Mouse (Mus musculus) neural tube, embryonic 15.5 days (tissue): ENCODE results near the gene Trim56. TPM values are rescaled to one million over a fixed set of nuclear protein-coding genes. Genes with fewer than 3 reads are reported as not detected.

Experiments
- ATAC-seq: fragments of 200-750 bp; cut with Nextera tagmentation; 2 replicates; pipeline ENCODE4 v1.8.0; 2017; ENCODE audit warnings: mild to moderate bottlenecking, moderate TSS enrichment, moderate library complexity; ENCODE audit not compliant: low FRiP score
- H3K27ac ChIP-seq: fragments of 300-500 bp; sonication (generic); replicated peaks from 2 replicates; pipeline ENCODE4 v1.5.1; 2015; ENCODE audit warnings: mild to moderate bottlenecking, inconsistent platforms
- H3K27me3 ChIP-seq: fragments of 300-500 bp; sonication (generic); replicated peaks from 2 replicates; pipeline ENCODE4 v1.6.1; 2015; ENCODE audit warnings: inconsistent platforms
- H3K36me3 ChIP-seq: fragments of 300-500 bp; sonication (generic); 2 replicates; pipeline ENCODE4 v1.6.1; 2015; ENCODE audit warnings: inconsistent platforms
- H3K4me1 ChIP-seq: fragments of 300-500 bp; sonication (generic); 2 replicates; pipeline ENCODE4 v1.6.1; 2015; ENCODE audit warnings: inconsistent platforms
- H3K4me2 ChIP-seq: fragments of 300-500 bp; sonication (generic); 2 replicates; pipeline ENCODE4 v1.6.1; 2015; ENCODE audit warnings: inconsistent platforms, mild to moderate bottlenecking, moderate library complexity
- H3K4me3 ChIP-seq: fragments of 300-500 bp; sonication (generic); replicated peaks from 2 replicates; pipeline ENCODE4 v1.5.1; 2015; ENCODE audit warnings: mild to moderate bottlenecking, inconsistent platforms
- H3K9ac ChIP-seq: fragments of 300-500 bp; sonication (generic); replicated peaks from 2 replicates; pipeline ENCODE4 v1.6.1; 2015; ENCODE audit warnings: mild to moderate bottlenecking, inconsistent platforms
- H3K9me3 ChIP-seq: fragments of 300-500 bp; sonication (generic); replicated peaks from 2 replicates; pipeline ENCODE4 v1.6.1; 2016; ENCODE audit warnings: inconsistent platforms
- WGBS: fragments of 180-500 bp; shearing (Covaris S2); methylation state at CpG from one replicate; pipeline ENCODE4 v1.1.7; 2015; ENCODE audit warnings: mixed read lengths; 5-methylcytosine and 5-hydroxymethylcytosine counted together
- polyA plus RNA-seq: library from polyadenylated mRNA; unstranded; fragments of >200 nt; fragmentation: Nextera tagmentation; extraction: Ambion mirVana; gene quantifications from 2 replicates; pipeline ENCODE4 v1.2.1, GENCODE M21; 2015

The Trim56 gene
- polyA plus RNA-seq, 1 experiment from 2014 or later, result 2.4 TPM

DNA sequence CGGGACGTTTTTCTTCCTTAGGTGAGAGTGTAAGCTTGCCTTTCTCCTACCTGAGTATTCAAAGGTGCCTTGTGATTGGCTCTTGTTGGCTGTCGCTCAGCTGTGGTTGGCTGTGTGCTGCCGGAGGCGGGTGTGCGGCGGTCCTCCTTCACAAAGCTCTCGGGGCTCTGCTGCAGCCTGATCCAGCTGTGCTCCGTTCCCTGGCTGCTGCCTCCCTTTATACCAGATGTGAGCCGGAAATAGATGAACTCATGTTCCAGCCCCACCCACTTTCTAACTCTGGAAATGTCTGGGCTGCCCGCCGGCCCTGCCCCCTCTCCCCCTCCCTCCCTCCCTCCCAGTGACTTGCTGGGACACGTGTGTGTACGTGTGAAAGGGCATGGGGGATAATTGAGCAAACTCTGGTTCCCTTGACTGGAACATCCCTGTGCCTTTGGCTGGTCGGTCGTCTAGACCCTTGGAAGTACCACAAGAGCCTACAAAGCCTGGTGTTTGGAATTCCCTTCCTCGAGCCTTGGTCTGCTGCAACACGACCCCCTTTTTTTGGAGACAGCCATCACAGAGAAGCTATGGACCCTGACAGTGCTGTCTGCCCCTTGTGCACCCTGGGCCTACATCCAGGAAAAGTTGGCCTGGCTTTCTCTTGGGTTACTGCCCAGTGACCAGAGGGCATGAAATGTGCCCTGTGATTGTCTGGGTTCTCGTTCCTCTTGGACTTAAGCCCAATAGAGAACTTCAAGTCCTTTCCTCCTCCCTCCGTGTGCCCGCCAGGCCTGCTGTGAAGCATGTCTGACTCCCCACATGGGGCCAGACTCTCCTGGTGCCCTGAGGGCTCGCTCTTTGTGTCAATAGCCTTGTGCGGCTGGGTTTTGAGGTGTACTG, 43.7 kb downstream of the Trim56 start, which contains the start of gene Serpine1:
Gene Serpine1 (minus strand): TSS at position 190 of the 882 bp plus-strand sequence.
- 21% methylated on average over 23 of the region's 23 CpGs for WGBS
- Histone ChIP-seq H3K4me2 (peak within 1 kb of the TSS; percentile 57), H3K27me3 (peaks cover 6% of the 10 kb centered on the region; the same call in 1 of the 2 replicates), H3K4me3 (peak within 1 kb of the TSS; percentile 32), H3K27ac (peak within 1 kb of the TSS; percentile 54; the same call in 1 of the 2 replicates), H3K36me3 (no peaks in the 10 kb centered on the region), H3K9ac (0 out of 2 replicates have a peak within 1 kb of the TSS, but pooled peaks have one; percentile 15), H3K4me1 (peaks cover 14% of the 10 kb centered on the region), H3K9me3 (no peaks in the 10 kb centered on the region)
- peak; percentile 87 for ATAC-seq

DNA sequence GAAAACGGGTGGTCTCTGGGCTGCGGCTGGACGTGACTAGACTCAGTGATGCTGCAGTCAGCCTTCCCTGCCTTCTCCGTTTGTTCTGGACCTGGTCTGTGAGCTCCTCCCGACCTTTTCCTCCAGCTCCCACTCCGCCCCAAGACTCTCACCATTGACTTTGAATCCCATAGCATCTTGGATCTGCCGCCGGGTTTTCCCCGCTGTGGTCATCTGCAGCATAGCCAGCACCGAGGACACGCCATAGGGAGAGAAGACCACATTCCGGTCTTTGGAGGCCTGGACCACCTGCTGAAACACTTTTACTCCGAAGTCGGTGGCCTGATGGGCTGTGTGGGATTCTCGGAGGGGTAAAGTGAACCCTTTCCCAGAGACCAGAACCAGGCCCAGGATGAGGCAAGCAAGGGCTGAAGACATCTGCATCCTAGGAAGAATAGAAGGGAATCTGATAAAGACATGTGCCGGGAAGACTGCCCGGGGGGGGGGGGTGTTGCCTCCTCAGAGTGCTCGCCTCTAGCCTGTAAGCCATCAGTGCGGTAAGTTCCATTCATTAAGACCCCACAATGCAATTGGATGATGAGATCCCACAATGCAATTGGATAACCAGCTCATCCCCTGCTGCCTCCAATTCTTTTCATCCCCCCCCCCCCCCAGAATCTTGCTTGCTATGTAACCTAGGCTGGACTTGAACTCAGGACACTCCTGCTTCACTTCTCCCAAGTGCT, 45.0 kb downstream of the Trim56 start:
- ATAC-seq, result no peak

DNA sequence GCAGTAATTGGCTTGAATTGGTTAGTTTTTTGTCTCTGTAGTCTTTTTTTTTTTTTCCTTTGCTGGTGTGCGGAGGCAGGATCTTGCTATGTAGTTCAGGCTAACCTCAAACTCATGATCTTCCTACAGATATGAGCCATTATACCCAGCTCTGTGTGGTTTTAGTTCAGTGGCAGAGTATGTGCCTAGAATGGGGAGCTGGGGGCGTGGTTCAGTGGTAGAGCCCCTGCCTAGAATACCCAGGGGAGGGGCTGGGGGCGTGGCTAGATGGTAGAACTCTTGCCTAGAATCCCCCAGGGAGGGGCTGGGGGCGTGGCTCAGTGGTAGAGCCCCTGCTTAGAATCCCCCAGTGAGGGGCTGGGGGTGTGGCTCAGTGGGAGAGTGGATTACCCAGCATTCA, 47.3 kb downstream of the Trim56 start:
- peaks cover 14% of the 10 kb centered on the region for H3K4me1 ChIP-seq
- H3K4me2 ChIP-seq, result no peak overlapping the region
- H3K4me3 ChIP-seq, result no peak overlapping the region
- 77% methylated on average over 4 of the region's 4 CpGs for WGBS
- no peaks in the 10 kb centered on the region for H3K9me3 ChIP-seq
- ATAC-seq, result no peak
- H3K9ac ChIP-seq, result no peak overlapping the region
- H3K36me3 ChIP-seq, result no peaks in the 10 kb centered on the region
- no peak overlapping the region for H3K27ac ChIP-seq
- peaks cover 6% of the 10 kb centered on the region; the same call in 1 of the 2 replicates for H3K27me3 ChIP-seq

More for the DNA sequence above, 45.0 kb downstream of the Trim56 start:
- Histone ChIP-seq H3K4me3 (no peak overlapping the region), H3K27ac (no peak overlapping the region), H3K4me1 (peaks cover 14% of the 10 kb centered on the region), H3K9ac (no peak overlapping the region), H3K27me3 (peaks cover 6% of the 10 kb centered on the region; the same call in 1 of the 2 replicates), H3K4me2 (no peak overlapping the region), H3K36me3 (no peaks in the 10 kb centered on the region), H3K9me3 (no peaks in the 10 kb centered on the region)
- 82% methylated on average over 19 of the region's 19 CpGs for WGBS

DNA sequence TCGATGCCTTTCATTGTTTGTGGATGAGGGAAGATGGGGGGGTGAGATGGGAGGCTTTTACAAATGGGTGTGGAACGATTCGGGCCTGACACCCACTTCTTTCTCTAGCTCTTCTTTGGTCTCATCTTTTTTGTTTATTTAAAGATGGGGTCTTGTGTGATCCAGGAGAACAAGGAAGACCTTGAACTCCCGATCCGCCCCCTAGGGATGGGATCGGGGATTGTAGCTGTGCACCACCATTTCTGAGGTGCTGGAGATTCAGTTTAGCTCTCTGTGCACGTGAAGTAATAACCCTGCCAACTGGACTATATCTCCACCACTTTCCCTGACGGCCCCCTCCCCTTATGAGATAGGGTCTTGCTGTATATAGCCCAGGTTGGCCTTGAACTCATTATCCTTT, 50.1 kb downstream of the Trim56 start:
- no peaks in the 10 kb centered on the region for H3K4me1 ChIP-seq
- ATAC-seq, result no peak
- no peak overlapping the region for H3K4me3 ChIP-seq
- H3K9ac ChIP-seq, result no peak overlapping the region
- no peak overlapping the region for H3K27ac ChIP-seq
- no peaks in the 10 kb centered on the region for H3K36me3 ChIP-seq
- no peak overlapping the region for H3K4me2 ChIP-seq
- H3K27me3 ChIP-seq, result peaks cover 5% of the 10 kb centered on the region; the same call in 1 of the 2 replicates
- no peaks in the 10 kb centered on the region for H3K9me3 ChIP-seq
- 73% methylated on average over 8 of the region's 8 CpGs for WGBS

DNA sequence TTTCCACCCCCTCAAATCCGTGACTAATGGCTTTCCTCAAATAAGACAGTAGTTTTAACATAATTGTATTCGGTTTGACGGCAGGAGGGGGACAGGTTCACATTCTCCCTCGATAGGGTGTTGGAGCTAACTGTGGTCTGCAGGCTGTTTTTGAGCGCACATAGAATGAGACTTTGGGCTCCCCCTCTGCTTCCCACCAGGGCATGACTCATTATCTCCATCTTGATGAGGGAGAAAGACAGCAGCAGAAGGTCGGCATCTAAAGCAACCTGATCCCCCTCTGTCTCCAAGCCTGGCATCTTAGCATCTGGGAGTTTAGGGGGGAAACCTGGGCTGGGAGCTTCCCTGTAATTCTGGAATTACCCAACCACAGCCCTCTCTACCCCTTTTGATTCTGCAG, 50.6 kb downstream of the Trim56 start:
- no peaks in the 10 kb centered on the region for H3K36me3 ChIP-seq
- H3K9me3 ChIP-seq, result no peaks in the 10 kb centered on the region
- H3K4me1 ChIP-seq, result no peaks in the 10 kb centered on the region
- no peak for ATAC-seq
- H3K9ac ChIP-seq, result no peak overlapping the region
- H3K27me3 ChIP-seq, result no peaks in the 10 kb centered on the region
- H3K27ac ChIP-seq, result no peak overlapping the region
- H3K4me2 ChIP-seq, result no peak overlapping the region
- WGBS, result 66% methylated on average over 6 of the region's 6 CpGs
- H3K4me3 ChIP-seq, result no peak overlapping the region

DNA sequence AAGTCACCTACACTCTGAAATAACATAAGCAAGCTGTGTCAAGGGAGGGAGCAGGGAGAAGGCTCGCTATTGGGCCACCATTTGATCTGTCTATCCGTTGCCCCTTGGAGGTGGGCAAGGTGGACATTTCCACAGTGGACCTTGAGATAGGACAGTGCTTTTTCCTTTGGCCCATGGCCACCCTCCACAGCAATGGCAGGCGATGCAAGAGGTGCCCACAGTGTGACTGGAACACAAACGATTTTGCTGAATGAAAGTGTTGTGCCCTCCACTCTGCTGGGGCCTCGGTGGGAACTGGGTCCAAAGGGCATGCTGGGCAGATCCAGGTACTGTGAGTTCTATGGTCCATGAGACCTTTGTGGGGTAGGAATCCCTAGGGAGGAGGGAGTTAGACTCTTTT, 53.4 kb downstream of the Trim56 start:
- H3K27me3 ChIP-seq, result no peaks in the 10 kb centered on the region
- 90% methylated on average over 5 of the region's 5 CpGs for WGBS
- H3K4me3 ChIP-seq, result no peak overlapping the region
- no peaks in the 10 kb centered on the region for H3K4me1 ChIP-seq
- H3K9ac ChIP-seq, result no peak overlapping the region
- H3K36me3 ChIP-seq, result no peaks in the 10 kb centered on the region
- ATAC-seq, result no peak
- H3K9me3 ChIP-seq, result no peaks in the 10 kb centered on the region
- H3K4me2 ChIP-seq, result no peak overlapping the region
- no peak overlapping the region for H3K27ac ChIP-seq

DNA sequence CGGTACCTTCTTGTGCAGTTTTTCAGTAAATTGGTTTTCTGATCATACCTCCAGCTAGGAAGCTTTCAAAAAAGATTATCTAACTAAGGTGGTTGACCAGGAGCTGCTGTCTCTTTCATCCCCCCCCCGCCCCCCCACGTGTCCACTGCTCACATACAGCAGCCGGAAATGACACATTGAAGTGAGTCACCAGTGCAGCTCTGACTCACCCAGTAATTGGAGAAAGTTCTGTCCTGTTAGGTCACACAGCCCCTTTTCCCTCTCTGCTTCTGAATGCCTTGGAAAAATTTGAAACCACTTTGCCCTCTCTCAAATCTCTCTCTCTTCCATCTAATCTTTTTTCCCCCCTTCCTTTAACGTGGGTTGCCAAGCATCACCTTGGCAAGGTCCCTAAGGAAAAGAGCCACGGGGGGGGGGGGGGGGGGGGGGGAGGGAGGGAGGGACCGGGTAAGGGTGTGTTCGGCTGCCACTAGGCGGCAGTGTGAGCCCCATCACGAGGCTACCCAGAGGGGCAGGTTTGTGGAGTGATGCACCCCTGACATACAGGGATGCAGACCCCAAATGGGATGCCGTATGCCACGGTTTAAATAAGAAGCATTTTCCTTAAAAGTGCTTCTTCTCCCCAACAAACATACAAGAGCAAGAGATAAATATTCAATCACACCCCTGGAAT, 54.1 kb downstream of the Trim56 start:
- Histone ChIP-seq H3K9ac (no peak overlapping the region), H3K4me1 (no peaks in the 10 kb centered on the region), H3K27ac (no peak overlapping the region), H3K9me3 (no peaks in the 10 kb centered on the region), H3K36me3 (no peaks in the 10 kb centered on the region), H3K27me3 (no peaks in the 10 kb centered on the region), H3K4me3 (no peak overlapping the region), H3K4me2 (no peak overlapping the region)
- ATAC-seq, result no peak
- 29% methylated on average over 11 of the region's 12 CpGs for whole genome bisulfite sequencing

Other genes starting within 250 kb of the Trim56 start
- gene Col26a1, start 233.0 kb downstream of the Trim56 start, polyA plus RNA-seq, result 35.4 and 45.5 TPM in 2 replicates
- 106 and 115 TPM in 2 replicates for gene Ift22, start 208.1 kb downstream of the Trim56 start, polyA plus RNA-seq
- gene Fis1, start 162.9 kb downstream of the Trim56 start, polyA plus RNA-seq, result 339 and 354 TPM in 2 replicates
- gene Cldn15, start 149.6 kb downstream of the Trim56 start, polyA plus RNA-seq, result 0.67 and 1.0 TPM in 2 replicates
- 36.4 and 39.0 TPM in 2 replicates for gene Plod3, start 129.2 kb downstream of the Trim56 start, polyA plus RNA-seq
- 126 and 137 TPM in 2 replicates for gene Znhit1, start 128.2 kb downstream of the Trim56 start, polyA plus RNA-seq
- gene Vgf, start 89.8 kb downstream of the Trim56 start, polyA plus RNA-seq, result 12.3 and 14.0 TPM in 2 replicates
- 209 and 222 TPM in 2 replicates for gene Ap1s1, start 70.1 kb downstream of the Trim56 start, polyA plus RNA-seq
- gene Serpine1, start 43.9 kb downstream of the Trim56 start, polyA plus RNA-seq, result 0.23 and 0.26 TPM in 2 replicates
- 0.34 TPM in 1 of 2 replicates, not detected in the other for gene Muc3, start 33.1 kb upstream of the Trim56 start, polyA plus RNA-seq
- 0.65 and 1.6 TPM in 2 replicates for gene Muc3a, start 96.2 kb upstream of the Trim56 start, polyA plus RNA-seq
- 98.6 and 103 TPM in 2 replicates for gene Ache, start 171.3 kb upstream of the Trim56 start, polyA plus RNA-seq
- 29.0 and 29.5 TPM in 2 replicates for gene Ufsp1, start 178.4 kb upstream of the Trim56 start, polyA plus RNA-seq
- gene Srrt, start 191.5 kb upstream of the Trim56 start, polyA plus RNA-seq, result 90.7 and 94.3 TPM in 2 replicates
- 14.0 and 26.0 TPM in 2 replicates for gene Trip6, start 198.2 kb upstream of the Trim56 start, polyA plus RNA-seq
- 26.5 and 26.8 TPM in 2 replicates for gene Slc12a9, start 217.4 kb upstream of the Trim56 start, polyA plus RNA-seq
- gene Ephb4, start 233.9 kb upstream of the Trim56 start, polyA plus RNA-seq, result 6.9 and 11.5 TPM in 2 replicates